Comparison of ENCODE assay signal across 8 mouse cellular contexts in the genomic region with DNA sequence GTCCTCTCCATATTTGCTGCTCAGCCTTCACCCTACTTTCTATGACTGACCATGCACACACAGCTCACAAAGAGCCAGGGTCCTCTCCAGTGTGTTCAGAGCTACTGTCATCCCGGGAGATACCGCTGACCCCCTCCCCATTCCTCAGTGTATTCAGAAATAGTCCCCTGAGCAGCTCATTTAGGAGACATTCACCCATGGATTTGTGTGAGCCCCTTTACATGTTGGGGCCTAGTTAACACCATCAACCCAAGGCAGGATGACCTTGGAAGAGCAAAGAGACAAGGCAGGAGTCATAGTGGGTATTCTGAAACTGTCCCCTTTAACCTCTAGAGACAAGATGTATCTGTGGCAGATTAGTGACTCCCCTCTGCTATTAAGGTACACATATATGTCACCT.
DNase-seq lines count a peak whose midpoint lies in the region; ATAC-seq and TF ChIP-seq lines count a peak whose summit lies in the region.
"Had no signal": no experiment of that assay in that cellular context is flagged by ENCODE, and none has a peak within 500 bp of the region (broad histone marks: within the 10 kb centered on the region; RNA-seq: fewer than 3 reads in every experiment).

No protein-coding gene starts in this region.

- no peaks in the 10 kb centered on the region for H3K27me3 ChIP-seq in hindbrain, embryonic 12.5 days
- no peaks in the 10 kb centered on the region for H3K27me3 ChIP-seq in hindbrain, embryonic 14.5 days (ENCODE audit: control insufficient read depth, insufficient read depth, low read length)
- H3K27me3 ChIP-seq in testis, adult 2 months (ENCODE audit: control insufficient read depth, insufficient read depth, low read length) = no peaks in the 10 kb centered on the region
- peaks cover 3% of the 10 kb centered on the region for H3K27me3 ChIP-seq in limb, embryonic 13.5 days

- H3K4me1 ChIP-seq in hindbrain, embryonic 12.5 days = peaks cover 4% of the 10 kb centered on the region; the same call in 1 of the 2 replicates
- no peaks in the 10 kb centered on the region for H3K4me1 ChIP-seq in hindbrain, embryonic 14.5 days (replicated peaks; ENCODE audit: control insufficient read depth, insufficient read depth, low read length)
- peaks cover 5% of the 10 kb centered on the region for H3K4me1 ChIP-seq in testis, adult 2 months (ENCODE audit: control insufficient read depth, insufficient read depth, low read length)
- peaks cover 14% of the 10 kb centered on the region; the same call in 1 of the 2 replicates for H3K4me1 ChIP-seq in limb, embryonic 13.5 days

- H3K4me3 ChIP-seq in hindbrain, embryonic 12.5 days = no peak overlapping the region
- H3K4me3 ChIP-seq in hindbrain, embryonic 14.5 days (replicated peaks; ENCODE audit: low read length) = no peak overlapping the region
- no peak overlapping the region for H3K4me3 ChIP-seq in testis, adult 2 months (ENCODE audit: control insufficient read depth, low read depth, low read length)
- H3K4me3 ChIP-seq in limb, embryonic 13.5 days = no peak overlapping the region
- H3K4me3 ChIP-seq: erythroblast, embryonic 14.5 days had no signal

- no peaks in the 10 kb centered on the region for H3K9me3 ChIP-seq in hindbrain, embryonic 12.5 days (replicated peaks)
- H3K9me3 ChIP-seq in hindbrain, embryonic 14.5 days (ENCODE audit: control insufficient read depth, low read length) = no peaks in the 10 kb centered on the region
- no peaks in the 10 kb centered on the region for H3K9me3 ChIP-seq in limb, embryonic 13.5 days

- peak overlapping the region; percentile 40; the same call in 1 of the 2 replicates for H3K27ac ChIP-seq in hindbrain, embryonic 12.5 days
- no peak overlapping the region for H3K27ac ChIP-seq in hindbrain, embryonic 14.5 days
- peak overlapping the region; percentile 27 for H3K27ac ChIP-seq in testis, adult 2 months (ENCODE audit: control insufficient read depth, insufficient read depth, low read depth, low read length)
- 0 out of 2 replicates have a peak overlapping the region, but pooled peaks have one; percentile 45 for H3K27ac ChIP-seq in limb, embryonic 13.5 days

- TF ChIP-seq CTCF in testis, adult 2 months (IDR thresholded peaks at IDR 0.05; ENCODE audit: control insufficient read depth, insufficient read depth, insufficient replicate concordance, low read depth, low read length) = no peak

- TF ChIP-seq POLR2A in testis, adult 2 months (IDR thresholded peaks at IDR 0.05; ENCODE audit: control insufficient read depth, low read depth, low read length) = no peak

- H3K4me2 ChIP-seq in hindbrain, embryonic 12.5 days (replicated peaks) = no peak overlapping the region
- H3K4me2 ChIP-seq in hindbrain, embryonic 14.5 days (replicated peaks) = no peak overlapping the region
- H3K4me2 ChIP-seq in limb, embryonic 13.5 days (replicated peaks) = no peak overlapping the region

- WGBS in hindbrain, embryonic 12.5 days = 93% methylated on average over 2 of the region's 2 CpGs
- 93% methylated on average over 2 of the region's 2 CpGs for WGBS in hindbrain, embryonic 14.5 days
- WGBS in limb, embryonic 13.5 days = 92% methylated on average over 2 of the region's 2 CpGs

- no peaks in the 10 kb centered on the region for H3K36me3 ChIP-seq in hindbrain, embryonic 12.5 days
- H3K36me3 ChIP-seq in hindbrain, embryonic 14.5 days (replicated peaks; ENCODE audit: control insufficient read depth, insufficient read depth) = no peaks in the 10 kb centered on the region
- no peaks in the 10 kb centered on the region for H3K36me3 ChIP-seq in testis, adult 2 months (ENCODE audit: control insufficient read depth, insufficient read depth, low read length)
- no peaks in the 10 kb centered on the region for H3K36me3 ChIP-seq in limb, embryonic 13.5 days

- no peak for ATAC-seq in hindbrain, embryonic 12.5 days (ENCODE audit: low FRiP score)
- no peak for ATAC-seq in hindbrain, embryonic 14.5 days (ENCODE audit: low FRiP score)
- no peak for ATAC-seq in limb, embryonic 13.5 days (ENCODE audit: low FRiP score, low read depth)

- no peak overlapping the region for H3K9ac ChIP-seq in hindbrain, embryonic 12.5 days
- no peak overlapping the region for H3K9ac ChIP-seq in hindbrain, embryonic 14.5 days
- no peak overlapping the region for H3K9ac ChIP-seq in limb, embryonic 13.5 days

- DNase-seq in hindbrain, embryonic 14.5 days (ENCODE audit: low spot score) = no peak
- DNase-seq in testis, postnatal 14 days (ENCODE audit: low spot score) = no peak
- no peak for DNase-seq in thymus, postnatal 0 days (ENCODE audit: low spot score)
- no peak for DNase-seq in gastrocnemius, adult 8-10 months (ENCODE audit: low spot score in 2 of 2)
